ENCODE assay signal across 9 mouse cellular contexts in genomic region chr4:58671406-58672035, GRCm38 (mm10).
DNase-seq lines count a peak whose midpoint lies in the region; ATAC-seq and TF ChIP-seq lines count a peak whose summit lies in the region.
"Had no signal": no experiment of that assay in that cellular context is flagged by ENCODE, and none has a peak within 500 bp of the region (broad histone marks: within the 10 kb centered on the region; RNA-seq: fewer than 3 reads in every experiment).

No protein-coding gene starts in this region.

- H3K27ac ChIP-seq in heart, embryonic 16.5 days (ENCODE audit: low read length), result no peak overlapping the region
- H3K27ac ChIP-seq in heart, adult 2 months, result no peak overlapping the region
- H3K27ac ChIP-seq in intestine, embryonic 16.5 days (ENCODE audit: low read length), result no peak overlapping the region
- H3K27ac ChIP-seq in thymus, adult 2 months (ENCODE audit: control insufficient read depth, insufficient read depth, low read length), result no peak overlapping the region
- H3K27ac ChIP-seq: macrophage had no signal

- no peak for ATAC-seq in heart, embryonic 16.5 days (replicated peaks; ENCODE audit: extremely low read depth, insufficient read depth, low FRiP score)
- no peak for ATAC-seq in intestine, embryonic 16.5 days

- TF ChIP-seq POLR2A in heart, adult 2 months (IDR thresholded peaks at IDR 0.05; ENCODE audit: insufficient read depth, low read depth, low read length), result no peak
- no peak for TF ChIP-seq POLR2A in thymus, adult 2 months (IDR thresholded peaks at IDR 0.05; ENCODE audit: control insufficient read depth, extremely low read depth, insufficient read depth, low read length, poor library complexity)

- 58% methylated on average over 14 of the region's 14 CpGs for WGBS in heart, embryonic 16.5 days
- 70% methylated on average over 14 of the region's 14 CpGs for WGBS in heart, adult 2 months
- WGBS in intestine, embryonic 16.5 days, result 43% methylated on average over 14 of the region's 14 CpGs
- WGBS in thymus, adult 2 months, result 94% methylated on average over 14 of the region's 14 CpGs

- peaks cover 2% of the 10 kb centered on the region; the same call in 1 of the 2 replicates for H3K4me1 ChIP-seq in heart, embryonic 16.5 days (ENCODE audit: control insufficient read depth, insufficient read depth, low read length)
- no peaks in the 10 kb centered on the region for H3K4me1 ChIP-seq in heart, adult 2 months (ENCODE audit: control insufficient read depth, insufficient read depth, low read length)
- H3K4me1 ChIP-seq in intestine, embryonic 16.5 days (ENCODE audit: control insufficient read depth, insufficient read depth, low read length), result peaks cover 11% of the 10 kb centered on the region
- H3K4me1 ChIP-seq in thymus, adult 2 months (replicated peaks; ENCODE audit: control insufficient read depth, insufficient read depth, low read length), result no peaks in the 10 kb centered on the region

- no peak for DNase-seq in heart, adult 2 months
- DNase-seq in Muller cell, postnatal 12 days (ENCODE audit: inconsistent ontology term), result peak; percentile 7
- peak; percentile 87 for DNase-seq in embryo, embryonic 11 days
- no peak for DNase-seq in left cerebral cortex, postnatal 36 days (ENCODE audit: low spot score in 2 of 2)
- DNase-seq in thymus, adult 2 months, result no peak
- no peak for DNase-seq in cerebellum, adult 8-10 months

- H3K9me3 ChIP-seq in heart, embryonic 16.5 days (replicated peaks; ENCODE audit: control insufficient read depth, low read length), result no peaks in the 10 kb centered on the region
- H3K9me3 ChIP-seq in intestine, embryonic 16.5 days (ENCODE audit: control insufficient read depth, low read length), result no peaks in the 10 kb centered on the region

- H3K79me2 ChIP-seq in heart, adult 2 months (replicated peaks; ENCODE audit: control insufficient read depth, insufficient read depth, low read length), result no peaks in the 10 kb centered on the region

- intact Hi-C loops in heart, adult 2 months (cut with DNase I), result no loop called here
- intact Hi-C loops in left cerebral cortex, postnatal 36 days (cut with DNase I), result no loop called here

- H3K27me3 ChIP-seq in heart, embryonic 16.5 days (ENCODE audit: control insufficient read depth, insufficient read depth, low read length), result no peaks in the 10 kb centered on the region
- H3K27me3 ChIP-seq in heart, adult 2 months (ENCODE audit: control insufficient read depth, insufficient read depth, low read length), result no peaks in the 10 kb centered on the region
- H3K27me3 ChIP-seq in intestine, embryonic 16.5 days (replicated peaks; ENCODE audit: control insufficient read depth, insufficient read depth, low read length), result no peaks in the 10 kb centered on the region
- H3K27me3 ChIP-seq in thymus, adult 2 months (ENCODE audit: control insufficient read depth, insufficient read depth, low read length), result no peaks in the 10 kb centered on the region

- H3K4me2 ChIP-seq in heart, embryonic 16.5 days (ENCODE audit: low read depth, low read length), result 0 out of 2 replicates have a peak overlapping the region, but pooled peaks have one; percentile 11
- peak overlapping the region; percentile 5; the same call in 1 of the 2 replicates for H3K4me2 ChIP-seq in intestine, embryonic 16.5 days (ENCODE audit: low read depth, low read length)

- no peak for TF ChIP-seq CTCF in heart, adult 2 months (IDR thresholded peaks at IDR 0.05)
- TF ChIP-seq CTCF in thymus, adult 2 months (IDR thresholded peaks at IDR 0.05; ENCODE audit: borderline replicate concordance, control insufficient read depth, extremely low read depth, insufficient read depth, low read length, poor library complexity), result no peak

- no peak overlapping the region for H3K9ac ChIP-seq in heart, embryonic 16.5 days (ENCODE audit: low read length)
- H3K9ac ChIP-seq in heart, adult 2 months (ENCODE audit: low read depth, low read length), result no peak overlapping the region
- no peak overlapping the region for H3K9ac ChIP-seq in intestine, embryonic 16.5 days (ENCODE audit: low read depth, low read length)

- no peak overlapping the region for H3K4me3 ChIP-seq in heart, embryonic 16.5 days (ENCODE audit: low read length)
- H3K4me3 ChIP-seq in heart, adult 2 months, result no peak overlapping the region
- H3K4me3 ChIP-seq in intestine, embryonic 16.5 days (ENCODE audit: low read length), result no peak overlapping the region
- no peak overlapping the region for H3K4me3 ChIP-seq in thymus, adult 2 months (ENCODE audit: control insufficient read depth, insufficient read depth, low read length)

- TF ChIP-seq EP300 in heart, adult 2 months (IDR thresholded peaks at IDR 0.05; ENCODE audit: insufficient read depth, low read depth, low read length), result no peak

- no peaks in the 10 kb centered on the region for H3K36me3 ChIP-seq in heart, embryonic 16.5 days (ENCODE audit: control insufficient read depth, insufficient read depth)
- H3K36me3 ChIP-seq in heart, adult 2 months (ENCODE audit: control insufficient read depth, insufficient read depth, low read length), result no peaks in the 10 kb centered on the region
- H3K36me3 ChIP-seq in intestine, embryonic 16.5 days (ENCODE audit: control insufficient read depth, insufficient read depth, low read length), result no peaks in the 10 kb centered on the region
- no peaks in the 10 kb centered on the region for H3K36me3 ChIP-seq in thymus, adult 2 months (ENCODE audit: control insufficient read depth, insufficient read depth, low read length)

Comparison
In these comparisons a context has a peak if more than half of its experiments do, and no peak if none do; other contexts are left out.
1. DNase-seq: peak in Muller cell, postnatal 12 days (single experiment) and embryo, embryonic 11 days (single experiment); none in heart, adult 2 months (0 of 2), left cerebral cortex, postnatal 36 days (0 of 2), thymus, adult 2 months (single experiment) and cerebellum, adult 8-10 months (single experiment).